Mouse (Mus musculus): Measurements from ENCODE around the gene Syt16. TPM values are rescaled to one million over a fixed set of nuclear protein-coding genes. Genes with fewer than 3 reads are reported as not detected.

Syt16 gene
- 0.85 TPM for polyA plus RNA-seq (2014; fragmentation: Illumina TruSeq; extraction: RNeasy Lipid Tissue Mini Kit (QIAGEN cat#74804); ENCODE audit: low read depth, low replicate concordance)

GRCm38 (mm10) chr12:73997297-73998127 lies at the start of gene Syt16:
Gene Syt16, plus strand, starts transcription at chr12:73997661.

GRCm38 (mm10) chr12:73964291-73965281 lies 32.9 kb upstream of the Syt16 start, which contains the start of gene Snapc1:
Gene Snapc1, plus strand, starts transcription at chr12:73964481.

GRCm38 (mm10) chr12:74316344-74316973 lies 319.0 kb downstream of the Syt16 start, which contains the start of gene Gm11042:
Gene Gm11042, minus strand, starts transcription at chr12:74316394.

Other genes with a start within 250 kb of the Syt16 start
- gene Hif1a, start 96.3 kb upstream of the Syt16 start, polyA plus RNA-seq (2014; fragmentation: Illumina TruSeq; extraction: RNeasy Lipid Tissue Mini Kit (QIAGEN cat#74804); ENCODE audit: low read depth, low replicate concordance): 259 TPM
- not detected for gene Gm49321, start 60.0 kb upstream of the Syt16 start, polyA plus RNA-seq (2014; fragmentation: Illumina TruSeq; extraction: RNeasy Lipid Tissue Mini Kit (QIAGEN cat#74804); ENCODE audit: low read depth, low replicate concordance)
- gene Snapc1, start 33.2 kb upstream of the Syt16 start, polyA plus RNA-seq (2014; fragmentation: Illumina TruSeq; extraction: RNeasy Lipid Tissue Mini Kit (QIAGEN cat#74804); ENCODE audit: low read depth, low replicate concordance): 20.6 TPM